Mouse (Mus musculus) left cerebral cortex, adult 2 months (tissue): ENCODE data around the gene Zbtb32. TPM values are rescaled to one million over a fixed set of nuclear protein-coding genes. Genes with fewer than 3 reads are reported as not detected.

Experiments
- DNase-seq, 2 experiments: peaks; one replicate each; pipeline ENCODE4 v3.0.0; 2021 to 2022; ENCODE audit warnings: low spot score in 2 of 2, mixed read lengths in 1 of 2; ENCODE audit errors: extremely low spot score in 1 of 2
- H3K27ac ChIP-seq: fragments of 200-600 bp; 2 replicates; pipeline ENCODE4 v1.8.1; 2022
- H3K4me3 ChIP-seq: fragments of 200-600 bp; 2 replicates; pipeline ENCODE4 v1.8.1; 2022
- CTCF ChIP-seq: fragments of 200-600 bp; IDR thresholded peaks from 2 replicates; pipeline ENCODE4 v1.8.1; 2022; ENCODE audit warnings: antibody characterized with exemption, mild to moderate bottlenecking, moderate library complexity
- intact Hi-C: fragments of 180-260 bp; cut with DNase I; formaldehyde crosslinking; loops from one replicate; pipeline ENCODE4 v1.15.1; 2025
- total RNA-seq, 2 experiments: library from RNA; stranded (reverse); gene quantifications; 2 replicates each; pipeline ENCODE4 v1.2.3; 2021

Zbtb32 gene
- total RNA-seq, 2 experiments from 2014 or later: not detected

GRCm38 (mm10) chr7:30614454-30614853, 15.7 kb upstream of the Zbtb32 start:
- TF ChIP-seq CTCF: peak; percentile 32
- H3K27ac ChIP-seq: no peak overlapping the region
- intact Hi-C loops: no loop called here
- DNase-seq: no peak
- no peak overlapping the region for H3K4me3 ChIP-seq

GRCm38 (mm10) chr7:30613529-30614112, 14.9 kb upstream of the Zbtb32 start:
- Histone ChIP-seq H3K27ac (no peak overlapping the region), H3K4me3 (no peak overlapping the region)
- intact Hi-C loops: no loop called here
- TF ChIP-seq CTCF: peak; percentile 82
- peak; percentile 42 to 46 for DNase-seq

GRCm38 (mm10) chr7:30612654-30613402, 14.1 kb upstream of the Zbtb32 start, which contains the start of gene Upk1a:
Gene Upk1a (minus strand): TSS chr7:30612847.
- TF ChIP-seq CTCF: no peak
- intact Hi-C loops: no loop called here
- no peak for DNase-seq

GRCm38 (mm10) chr7:30610043-30610442, 11.3 kb upstream of the Zbtb32 start:
- Histone ChIP-seq H3K4me3 (no peak overlapping the region), H3K27ac (no peak overlapping the region)
- DNase-seq: no peak
- intact Hi-C loops: no loop called here
- no peak for TF ChIP-seq CTCF

More at GRCm38 (mm10) chr7:30612654-30613402, 14.1 kb upstream of the Zbtb32 start, which contains the start of gene Upk1a:
- Histone ChIP-seq H3K27ac (no peak within 1 kb of the TSS), H3K4me3 (no peak within 1 kb of the TSS)

GRCm38 (mm10) chr7:30608476-30608875, 9.8 kb upstream of the Zbtb32 start:
- Histone ChIP-seq H3K4me3 (no peak overlapping the region), H3K27ac (no peak overlapping the region)
- DNase-seq: no peak
- TF ChIP-seq CTCF: no peak
- intact Hi-C loops: loop anchor here (2.0 kb wide), 1 partner anchor 20 kb away; the partner anchor contains the start of gene Kmt2b

GRCm38 (mm10) chr7:30607706-30608309, 9.1 kb upstream of the Zbtb32 start:
- no peak for DNase-seq
- intact Hi-C loops: loop anchor here (2.0 kb wide), 1 partner anchor 19 kb away; the partner anchor contains the start of gene Kmt2b
- Histone ChIP-seq H3K4me3 (no peak overlapping the region), H3K27ac (no peak overlapping the region)
- peak; percentile 54 for TF ChIP-seq CTCF

- H3K27ac ChIP-seq: no peak overlapping the region
- intact Hi-C loops: no loop called here
- no peak for TF ChIP-seq CTCF
- no peak for DNase-seq
- H3K4me3 ChIP-seq: no peak overlapping the region
Measured at GRCm38 (mm10) chr7:30604944-30605343, 6.2 kb upstream of the Zbtb32 start.

- no peak for TF ChIP-seq CTCF
- H3K4me3 ChIP-seq: no peak overlapping the region
- intact Hi-C loops: no loop called here
- H3K27ac ChIP-seq: no peak overlapping the region
- no peak for DNase-seq
Measured at GRCm38 (mm10) chr7:30604424-30604823, 5.7 kb upstream of the Zbtb32 start.

- H3K4me3 ChIP-seq: no peak overlapping the region
- intact Hi-C loops: no loop called here
- DNase-seq: no peak
- no peak for TF ChIP-seq CTCF
- no peak overlapping the region for H3K27ac ChIP-seq
Measured at GRCm38 (mm10) chr7:30602583-30602982, 3.9 kb upstream of the Zbtb32 start.

GRCm38 (mm10) chr7:30600651-30601050, 1.9 kb upstream of the Zbtb32 start:
- intact Hi-C loops: no loop called here
- Histone ChIP-seq H3K27ac (no peak overlapping the region), H3K4me3 (no peak overlapping the region)
- no peak for DNase-seq
- no peak for TF ChIP-seq CTCF

GRCm38 (mm10) chr7:30599933-30600353, 1.2 kb upstream of the Zbtb32 start:
- no peak overlapping the region for H3K27ac ChIP-seq
- TF ChIP-seq CTCF: no peak
- peak; percentile 83 to 86 for DNase-seq
- no peak overlapping the region for H3K4me3 ChIP-seq
- intact Hi-C loops: loop anchor here (5.0 kb wide), 1 partner anchor 302 kb away; no protein-coding TSS in a partner anchor

- no peak for DNase-seq
- no peak overlapping the region for H3K4me3 ChIP-seq
- intact Hi-C loops: loop anchor here (5.0 kb wide), 1 partner anchor 305 kb away; no protein-coding TSS in a partner anchor
- no peak for TF ChIP-seq CTCF
- no peak overlapping the region for H3K27ac ChIP-seq
Measured at GRCm38 (mm10) chr7:30596811-30597210, 1.9 kb downstream of the Zbtb32 start.
